Mouse (Mus musculus): ENCODE results near the gene Pbx3. TPM values are rescaled to one million over a fixed set of nuclear protein-coding genes. Genes with fewer than 3 reads are reported as not detected.

Pbx3 gene
- total RNA-seq, 2 experiments from 2014 or later = 56.3 to 71.9 TPM

DNA sequence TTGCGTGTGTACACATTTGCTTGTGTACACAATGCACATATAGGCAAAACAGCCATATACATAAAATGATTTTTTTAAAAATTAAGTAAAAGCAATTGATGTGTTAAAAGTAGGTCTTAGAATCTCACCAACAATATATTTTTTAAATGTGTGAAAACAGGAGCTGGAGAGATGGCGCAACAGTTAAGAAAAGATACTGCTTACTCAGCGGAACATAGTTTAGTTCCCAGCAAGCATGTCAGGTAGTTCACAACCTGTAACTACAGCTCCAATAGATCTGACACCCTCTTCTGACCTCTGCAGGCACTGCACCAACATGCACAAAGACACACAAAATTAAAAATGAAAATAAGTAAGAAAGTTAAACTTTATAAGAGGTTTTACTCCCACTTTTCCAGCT lies 74.7 kb downstream of the Pbx3 start:
- no peak for DNase-seq

DNA sequence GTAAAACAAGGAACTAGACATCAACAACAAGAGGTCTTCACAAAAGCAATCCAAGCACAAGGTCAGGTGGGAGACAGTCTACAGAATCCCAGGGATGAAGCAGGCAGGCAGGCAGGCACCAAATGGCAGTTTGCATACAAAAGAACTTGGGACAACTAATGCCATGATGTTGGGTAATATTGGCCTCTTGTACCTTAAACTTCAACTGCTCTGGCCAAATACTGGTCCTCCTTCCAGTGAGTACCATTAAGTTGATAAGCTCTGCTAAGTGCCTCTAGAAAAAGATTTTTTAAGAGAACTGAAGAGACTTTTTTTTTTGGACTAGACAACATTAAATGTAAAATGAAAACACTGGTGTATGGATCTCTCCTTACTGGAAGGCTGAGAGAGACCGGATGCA lies 83.2 kb downstream of the Pbx3 start:
- DNase-seq = no peak

DNA sequence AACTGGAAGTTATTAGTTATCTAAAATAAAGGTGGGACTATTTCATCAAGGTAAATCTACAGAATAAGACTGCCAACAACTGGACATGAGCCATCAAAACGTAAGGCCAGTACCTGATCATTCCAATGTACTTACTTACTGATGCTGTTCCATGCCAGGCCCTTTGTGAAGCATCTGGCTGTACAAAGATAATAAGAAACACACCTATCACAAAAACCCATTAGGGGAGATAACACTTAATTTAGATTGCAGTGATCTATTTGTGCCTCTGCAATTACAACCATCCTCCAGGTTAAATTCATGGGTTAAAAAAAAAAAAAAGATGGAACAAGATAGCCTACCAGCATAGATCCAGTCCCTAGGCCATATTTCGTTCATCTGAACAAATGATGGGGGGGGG lies 88.7 kb downstream of the Pbx3 start:
- no peak for DNase-seq

DNA sequence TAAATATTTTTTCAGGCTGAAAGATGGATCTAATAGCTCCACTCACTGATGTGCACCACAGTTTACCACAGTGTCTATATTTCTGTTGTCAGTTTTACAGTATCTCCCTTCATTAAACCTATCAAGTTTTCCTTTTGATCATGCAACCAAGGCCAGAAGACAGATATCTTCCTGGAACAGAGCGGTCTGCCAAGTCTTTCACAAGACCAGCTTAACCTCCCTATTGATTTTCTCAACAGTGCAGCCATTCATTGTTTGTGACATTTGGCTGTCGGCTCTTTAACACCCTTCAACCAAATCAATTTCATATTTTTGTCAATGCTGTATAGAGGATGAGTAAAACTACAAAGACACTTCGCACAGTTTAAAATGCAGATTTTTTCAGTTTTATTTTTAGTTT lies 91.9 kb downstream of the Pbx3 start:
- DNase-seq = peak; percentile 26

DNA sequence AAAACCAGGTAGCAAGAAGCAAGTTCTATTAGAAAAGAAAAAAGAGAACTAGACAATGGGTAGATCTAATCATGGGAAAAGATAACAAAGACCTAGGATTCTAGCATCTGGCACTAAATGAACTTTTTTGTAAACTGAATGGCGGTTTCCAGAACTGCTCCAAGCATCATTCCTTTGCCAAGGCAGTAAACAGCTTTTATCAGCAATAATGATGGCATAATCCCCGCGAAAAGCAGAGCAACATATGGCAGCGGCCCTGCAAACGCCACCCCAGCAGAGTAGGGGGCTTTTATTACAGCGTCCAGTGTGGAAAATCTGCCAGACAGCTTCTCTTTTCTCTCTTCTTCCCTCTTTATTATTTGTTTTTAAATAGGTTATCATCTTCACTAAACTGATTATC lies 93.2 kb downstream of the Pbx3 start:
- DNase-seq = no peak

DNA sequence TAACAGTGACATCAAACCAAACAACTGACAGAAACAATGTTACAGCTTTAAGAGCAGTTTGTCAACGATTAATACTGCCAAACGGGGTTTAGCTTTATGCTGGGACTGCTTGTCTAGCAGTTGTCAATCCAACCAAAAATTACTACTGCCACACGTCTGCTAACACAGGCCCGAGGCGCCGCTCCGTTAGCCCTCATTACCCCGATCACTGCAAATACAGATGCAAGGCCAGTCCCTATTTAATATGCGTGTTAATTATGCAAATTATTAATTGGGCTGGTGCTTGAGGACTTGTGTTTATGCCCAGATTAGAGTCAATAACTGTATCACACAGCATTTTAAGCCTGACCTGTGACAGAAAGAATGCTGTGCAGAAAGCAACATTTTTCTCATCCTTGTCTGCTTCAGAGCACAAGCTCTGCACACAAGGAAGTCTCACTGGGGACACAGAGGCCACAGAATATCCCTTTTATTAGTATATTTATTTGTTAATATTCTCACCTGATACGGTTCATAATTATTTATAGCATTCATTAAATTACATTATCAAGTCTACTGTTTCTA lies 97.2 kb downstream of the Pbx3 start:
- no peak for DNase-seq

DNA sequence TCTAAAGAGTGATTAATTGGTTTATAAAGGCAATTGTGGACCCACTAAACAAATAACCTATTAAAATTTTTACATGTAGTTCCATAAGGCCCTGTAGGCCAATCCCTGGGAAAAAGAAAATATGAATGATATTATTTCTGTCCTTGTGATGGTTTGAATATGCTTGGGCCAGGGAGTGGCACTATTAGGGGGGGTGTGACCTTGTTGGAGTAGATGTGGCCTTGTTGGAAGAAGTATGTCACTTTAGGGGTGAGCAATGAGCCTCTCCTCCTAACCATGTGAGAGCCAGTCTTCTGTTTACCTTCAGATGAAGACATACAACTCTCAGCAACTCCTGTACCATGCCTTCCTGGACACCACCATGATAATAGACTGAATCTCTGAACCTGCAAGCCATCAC lies 110.9 kb downstream of the Pbx3 start:
- DNase-seq = peak; percentile 22

DNA sequence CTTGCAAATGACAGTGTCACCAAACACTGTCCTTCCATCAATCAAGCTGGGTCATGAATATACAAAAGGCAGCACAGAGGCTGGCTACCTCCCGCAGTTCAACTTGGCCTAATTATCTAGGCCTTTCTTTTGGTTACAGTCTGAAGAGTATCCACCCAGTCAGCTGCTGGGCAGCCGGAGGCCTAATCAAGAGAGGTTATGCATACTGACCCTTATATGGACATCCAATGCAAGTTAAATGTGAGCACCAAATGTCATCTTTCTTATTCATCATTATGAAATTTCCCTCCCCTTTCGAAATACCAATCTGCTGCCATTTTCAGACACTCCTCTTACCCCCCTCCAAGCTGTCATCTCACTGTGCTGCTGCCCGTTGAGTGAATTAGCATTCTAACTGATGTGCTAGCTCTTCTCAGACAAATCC lies 112.3 kb downstream of the Pbx3 start:
- no peak for DNase-seq

DNA sequence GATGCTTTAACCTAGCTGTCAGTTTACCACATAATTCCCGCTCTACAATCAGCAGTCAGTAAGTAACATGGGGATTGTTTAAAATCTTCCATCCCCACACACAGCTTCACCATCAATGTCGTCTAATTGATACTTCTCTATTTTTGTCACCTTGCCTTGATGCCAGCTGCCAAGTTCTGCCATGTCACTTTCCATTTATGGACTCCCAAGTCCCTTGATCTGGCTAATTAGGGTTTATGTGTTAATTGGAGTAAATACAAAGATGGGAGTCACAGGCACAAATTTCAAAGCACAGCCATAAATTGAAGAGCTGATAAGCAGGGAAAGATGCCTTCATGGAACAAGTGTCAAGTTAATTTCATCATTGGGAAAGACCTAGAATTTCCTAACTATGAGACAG lies 114.7 kb downstream of the Pbx3 start:
- no peak for DNase-seq

DNA sequence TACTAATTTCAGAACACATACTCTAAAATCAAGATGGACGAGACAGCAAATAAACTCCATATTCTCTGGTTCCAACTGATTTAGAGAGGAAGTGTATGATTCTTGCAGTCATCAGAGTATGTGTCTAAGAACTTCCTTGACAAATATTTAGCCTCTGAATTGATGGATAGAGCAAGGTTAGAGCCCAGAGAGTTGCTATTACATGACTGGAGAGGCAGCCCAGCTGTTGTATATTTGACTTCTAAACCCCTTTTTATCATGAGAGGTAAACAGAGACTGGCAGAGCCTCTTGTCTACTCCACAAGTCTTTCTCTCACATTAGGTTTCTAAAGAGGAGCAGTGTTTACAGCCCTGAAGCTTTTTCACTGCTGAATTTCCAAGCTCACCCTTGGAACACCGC lies 115.3 kb downstream of the Pbx3 start:
- no peak for DNase-seq

DNA sequence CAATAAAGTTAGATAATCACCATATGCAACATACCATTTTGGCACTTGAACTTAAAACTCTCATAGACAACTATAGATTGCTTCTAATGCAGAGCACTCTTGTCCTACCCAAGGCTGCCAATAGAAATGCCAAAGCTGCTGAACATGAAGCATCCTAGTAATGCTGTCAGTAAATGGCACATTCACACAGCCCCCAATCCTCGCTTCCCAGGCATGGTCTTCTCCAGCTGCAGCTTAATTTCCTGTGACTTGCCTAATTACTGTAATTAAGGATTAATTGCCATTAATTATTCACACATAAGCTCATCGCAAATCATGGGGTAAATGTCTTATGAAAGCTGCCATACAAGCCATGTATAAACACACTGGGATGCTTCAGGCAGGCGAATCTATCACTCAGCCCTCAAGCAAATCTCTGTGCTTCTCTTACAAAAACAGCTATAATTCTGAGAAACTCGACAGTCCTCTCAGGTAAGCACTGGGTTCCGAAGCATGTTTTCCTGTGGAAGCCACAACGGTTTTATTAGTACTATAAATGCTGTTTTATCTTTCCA lies 116.9 kb downstream of the Pbx3 start:
- DNase-seq = no peak

DNA sequence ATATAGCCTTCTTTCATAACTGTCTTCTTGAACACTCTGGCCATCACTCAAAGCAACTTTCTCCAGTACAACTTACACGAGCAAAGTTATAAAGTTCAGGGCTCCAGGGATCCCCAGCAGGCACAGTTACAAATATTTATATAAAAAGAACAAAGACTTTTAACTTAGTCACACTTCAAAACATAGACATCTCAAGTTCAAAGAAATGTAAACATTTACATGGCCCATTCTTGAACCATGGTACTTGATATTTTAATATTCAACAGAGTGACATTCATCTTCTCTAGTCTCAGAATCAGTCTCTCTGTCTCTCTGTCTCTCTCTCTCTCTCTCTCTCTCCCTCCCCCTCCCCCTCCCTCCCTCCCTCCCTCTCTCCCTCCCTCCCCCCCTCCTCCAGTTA lies 119.3 kb downstream of the Pbx3 start:
- no peak for DNase-seq

DNA sequence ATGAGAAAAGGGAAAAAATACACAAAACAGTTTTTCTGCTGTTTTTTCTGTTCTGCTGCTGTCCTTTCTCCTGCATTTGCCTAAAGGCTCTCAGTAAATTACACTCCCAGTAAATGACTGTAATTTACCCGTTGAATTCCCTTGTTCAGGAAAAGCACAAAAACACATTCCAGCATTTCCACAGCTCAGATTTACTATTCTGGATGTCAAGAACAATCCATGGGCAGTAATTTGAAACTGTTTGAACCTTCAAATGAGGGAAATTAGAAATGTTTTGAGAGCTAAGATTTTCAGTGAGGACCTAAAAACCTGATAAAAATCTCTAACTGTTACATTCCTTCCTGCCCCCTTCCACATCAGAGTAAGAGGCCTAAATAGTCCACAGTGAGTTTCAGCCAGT lies 119.8 kb downstream of the Pbx3 start:
- no peak for DNase-seq

DNA sequence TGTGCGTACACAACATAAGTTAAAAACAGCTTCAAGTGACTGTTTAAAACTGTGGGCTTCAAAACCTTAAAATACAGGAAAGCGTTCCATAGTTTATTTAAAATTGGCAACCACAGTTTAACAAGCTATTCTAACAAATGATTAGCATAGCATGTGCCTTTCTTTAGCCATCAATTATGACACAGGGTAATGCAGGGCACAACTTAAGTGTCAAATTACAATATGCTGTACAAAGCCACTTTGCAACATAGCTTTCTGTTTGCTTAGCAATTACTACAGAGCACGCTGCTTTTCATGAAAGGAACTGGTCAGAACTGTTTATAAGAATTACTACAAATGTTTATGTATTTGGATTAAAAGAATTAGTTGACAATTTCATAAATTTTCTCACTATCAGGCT lies 120.7 kb downstream of the Pbx3 start:
- no peak for DNase-seq

DNA sequence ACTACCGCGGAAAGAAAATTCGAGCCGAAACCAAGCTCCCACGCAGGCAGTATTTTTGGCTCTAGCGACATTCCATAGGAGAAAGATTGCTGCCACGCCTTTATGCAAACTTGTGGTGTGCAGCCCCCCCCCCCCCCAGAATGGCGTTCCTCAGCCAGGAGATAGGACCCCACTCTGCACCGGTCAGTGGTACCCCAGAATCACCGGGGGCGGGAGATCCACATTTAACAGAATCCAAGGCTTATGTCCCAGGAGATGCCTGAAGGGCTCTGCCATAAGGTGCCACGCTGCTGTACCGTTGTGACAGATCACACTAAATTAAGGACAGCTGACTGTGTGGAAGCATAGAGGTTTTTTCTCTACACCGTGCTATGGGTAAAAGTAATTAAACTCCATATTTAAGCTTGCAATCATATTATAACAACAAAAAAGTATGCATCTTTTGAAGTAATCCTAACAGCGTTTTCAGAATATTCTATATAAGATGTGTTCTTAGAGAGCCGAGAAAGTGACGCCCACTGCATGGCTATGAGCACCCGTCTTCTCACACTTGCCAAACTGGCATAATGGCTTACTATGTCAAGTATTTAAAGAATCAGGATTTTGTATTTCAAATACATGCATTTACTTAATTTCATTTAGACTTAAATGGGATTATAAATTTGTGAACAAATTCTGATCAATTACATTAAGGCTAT lies 122.8 kb downstream of the Pbx3 start:
- no peak for DNase-seq

DNA sequence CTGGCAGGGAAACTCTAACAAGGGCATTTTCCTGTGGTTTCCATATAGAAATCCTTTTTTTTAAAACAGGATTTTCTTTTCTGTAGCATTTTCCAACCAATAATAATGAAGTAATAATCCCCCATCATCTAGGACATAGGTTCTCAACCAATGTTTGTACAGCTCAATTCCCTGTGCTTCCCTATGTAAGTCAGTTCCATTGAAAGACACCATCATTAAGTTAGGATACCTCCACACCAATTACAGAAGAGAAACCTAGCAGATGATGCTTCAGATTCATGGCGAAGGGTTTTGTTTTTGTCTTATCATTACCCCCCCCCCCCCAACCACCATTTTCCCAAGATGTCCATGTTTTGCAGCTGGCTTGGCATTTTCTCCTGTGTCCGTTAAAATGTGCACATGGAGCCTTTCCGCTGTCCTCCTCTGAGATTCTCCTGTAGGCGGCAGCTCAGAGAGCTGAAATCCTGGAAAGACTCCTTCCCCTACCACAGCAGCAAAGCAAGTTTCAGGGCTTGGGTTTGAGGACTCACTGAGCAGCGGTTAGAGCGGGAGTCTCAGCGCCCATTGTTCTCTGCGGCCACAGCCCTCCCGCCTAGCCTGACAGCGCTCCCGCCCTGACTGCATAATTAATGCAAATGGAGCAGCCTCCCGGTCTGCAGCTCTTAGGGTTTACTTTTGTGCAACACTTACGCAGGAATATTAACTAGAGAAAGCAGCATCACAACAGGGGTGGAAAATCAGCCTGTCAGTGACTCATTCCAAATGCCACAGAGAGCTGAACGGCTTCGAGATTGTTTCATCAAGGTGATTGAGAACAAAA lies 123.6 kb downstream of the Pbx3 start:
- DNase-seq = peak; percentile 69

DNA sequence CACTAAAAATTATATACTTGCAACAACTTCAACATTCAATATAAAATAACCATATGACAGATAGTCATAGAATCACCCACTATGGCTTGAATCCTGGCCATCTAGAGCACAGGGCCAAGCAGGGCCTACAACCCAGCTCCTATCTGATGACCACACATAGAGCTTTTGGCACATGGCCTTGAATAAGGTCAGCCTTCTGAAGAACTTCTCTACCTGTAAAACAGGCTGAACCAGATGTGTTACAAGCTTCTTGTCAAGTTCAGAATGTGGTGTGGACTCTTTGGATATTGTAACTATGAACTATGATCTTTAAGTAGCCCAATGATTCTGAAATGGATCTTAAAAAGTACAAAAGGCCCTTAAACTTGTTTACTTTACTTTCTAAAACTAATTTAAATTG lies 132.1 kb downstream of the Pbx3 start:
- DNase-seq = no peak

DNA sequence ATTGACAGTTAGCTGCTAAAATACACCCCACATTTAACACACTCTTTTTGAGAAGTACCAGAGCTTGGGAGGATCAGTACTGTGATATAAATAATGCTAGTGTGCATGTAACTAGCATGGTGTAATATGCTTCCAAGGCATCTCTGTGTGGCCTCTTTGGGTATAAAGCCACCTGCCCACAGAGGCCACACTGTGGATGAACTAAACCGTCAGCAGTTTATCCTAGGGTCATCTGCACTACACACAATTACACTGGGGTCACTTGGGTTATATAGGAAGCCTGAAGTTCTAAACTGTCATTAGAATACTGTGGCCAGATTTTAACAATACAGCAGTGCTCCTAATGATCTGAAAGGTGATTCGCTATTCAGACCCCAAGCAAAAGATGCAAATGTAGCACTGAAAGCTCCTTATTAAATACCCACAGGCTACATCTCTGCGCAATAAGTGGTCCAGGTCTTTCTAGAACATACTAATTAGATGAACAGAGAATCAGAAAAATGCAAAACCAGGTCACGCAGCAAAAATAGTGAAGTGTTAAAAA lies 133.6 kb downstream of the Pbx3 start:
- DNase-seq = no peak

DNA sequence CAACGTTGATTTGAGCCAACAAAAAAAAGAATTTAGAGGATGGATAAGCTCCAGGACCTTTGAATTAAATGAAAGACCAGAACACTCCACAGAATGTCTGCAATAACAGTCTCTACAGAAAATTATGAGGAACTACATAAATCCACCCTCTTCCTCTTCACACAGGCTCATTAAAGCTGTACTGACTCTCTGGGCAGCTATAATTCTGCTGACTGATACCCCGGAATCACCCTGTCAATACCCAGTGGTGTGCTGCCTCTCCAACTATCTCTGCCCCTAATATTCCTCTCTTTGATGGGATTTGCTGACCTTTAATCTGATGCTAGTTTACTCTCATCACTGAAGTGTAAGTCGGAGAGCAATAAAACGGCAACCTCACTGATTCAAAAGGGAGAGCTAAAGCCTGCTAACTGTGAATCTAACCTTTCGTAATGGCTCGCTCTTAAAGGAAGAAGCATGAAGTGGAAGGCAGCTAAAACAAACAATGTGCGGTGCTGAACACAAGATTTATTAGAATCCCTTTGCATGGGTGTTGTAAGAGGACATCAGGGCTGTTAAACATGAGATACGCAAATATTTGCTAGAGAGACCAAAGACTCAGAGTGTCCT lies 137.4 kb downstream of the Pbx3 start:
- no peak for DNase-seq

DNA sequence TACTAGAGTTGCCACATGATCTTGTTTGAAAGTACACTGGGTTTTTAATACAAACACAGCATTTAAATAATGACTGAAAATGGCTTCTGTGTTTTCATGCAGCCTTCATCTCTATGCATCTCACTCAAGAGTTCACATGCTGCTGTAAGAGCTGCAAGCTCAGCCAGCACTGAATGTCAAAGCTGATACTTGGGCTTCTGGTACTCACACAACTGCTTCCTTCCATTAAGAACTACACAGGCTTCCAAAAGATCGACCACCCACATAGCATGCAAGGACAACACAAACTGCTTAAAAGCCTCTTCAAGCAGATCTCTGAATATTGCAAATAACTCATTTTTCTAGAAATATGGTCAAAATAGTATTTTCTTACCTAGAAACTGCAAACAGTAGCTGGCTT lies 138.7 kb downstream of the Pbx3 start:
- no peak for DNase-seq

DNA sequence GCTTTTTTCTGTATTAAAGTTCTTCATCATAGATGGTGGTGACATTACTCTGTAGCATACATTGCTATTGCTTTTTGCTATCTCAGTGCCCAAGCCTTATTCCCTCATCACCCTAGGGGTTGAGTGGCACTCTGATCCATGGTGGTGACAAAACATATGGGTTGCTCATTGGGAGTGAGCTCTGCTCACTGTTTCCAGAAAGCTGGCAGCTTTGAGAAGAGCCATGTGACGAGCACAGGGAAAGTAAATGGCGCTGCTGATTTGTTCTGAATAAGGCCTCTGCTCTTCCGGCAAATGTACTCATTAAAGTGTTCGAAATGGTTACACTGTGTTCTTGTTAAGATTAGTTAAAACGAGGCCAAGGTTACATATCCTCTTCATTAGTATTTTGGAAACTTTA lies 139.7 kb downstream of the Pbx3 start:
- DNase-seq = no peak

DNA sequence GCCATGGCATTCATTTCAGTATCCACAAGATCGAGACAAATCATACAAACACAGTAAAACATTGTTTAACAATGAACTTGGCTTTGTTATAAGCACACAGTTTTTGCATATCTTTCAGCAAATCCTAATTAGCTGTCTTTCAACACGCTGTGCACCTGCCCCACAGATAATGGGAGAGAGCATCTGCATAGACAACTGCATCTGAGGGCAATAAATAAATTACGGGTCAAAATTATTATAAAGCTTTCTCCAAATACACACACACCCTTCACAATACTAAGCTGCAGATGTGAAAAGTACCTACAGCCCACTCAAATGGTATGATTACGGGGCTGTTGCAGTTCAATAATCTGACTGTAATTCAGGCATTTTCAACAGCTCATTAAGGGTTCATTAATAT lies 145.3 kb downstream of the Pbx3 start:
- no peak for DNase-seq

DNA sequence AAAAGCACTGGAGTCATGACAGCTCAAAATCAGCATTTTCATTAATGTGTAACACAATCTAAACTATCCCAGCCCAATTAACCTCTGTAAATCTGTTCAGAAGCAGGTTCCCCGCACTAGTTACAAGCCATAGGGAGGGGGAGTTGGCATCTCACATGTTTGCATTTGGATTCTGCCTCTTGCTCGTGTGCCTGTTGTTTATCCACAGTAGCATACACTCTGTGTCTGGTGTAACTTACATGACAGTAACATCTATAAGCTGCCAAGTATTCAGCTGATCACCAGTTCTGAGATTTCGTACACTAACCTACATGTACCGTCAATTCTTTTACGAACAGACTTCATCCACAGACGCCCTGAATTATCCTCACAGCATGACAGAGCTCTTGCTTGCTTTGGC lies 147.5 kb downstream of the Pbx3 start:
- no peak for DNase-seq
